Mouse (Mus musculus): ENCODE results near the gene Slc26a11. TPM values are rescaled to one million over a fixed set of nuclear protein-coding genes. Genes with fewer than 3 reads are reported as not detected.

The Slc26a11 gene
- polyA plus RNA-seq, 1 experiment from 2014 or later = 5.9 TPM

- H3K4me2 ChIP-seq = no peak overlapping the region
- no peak overlapping the region for H3K27ac ChIP-seq (replicated peaks)
- 83% methylated on average over 10 of the region's 10 CpGs for WGBS
- H3K36me3 ChIP-seq = no peaks in the 10 kb centered on the region
- no peaks in the 10 kb centered on the region for H3K4me1 ChIP-seq (replicated peaks)
- no peaks in the 10 kb centered on the region for H3K27me3 ChIP-seq
- no peaks in the 10 kb centered on the region for H3K9me3 ChIP-seq
- H3K9ac ChIP-seq = no peak overlapping the region
- no peak overlapping the region for H3K4me3 ChIP-seq
- ATAC-seq (ENCODE audit: low FRiP score, low read depth) = 0 out of 2 replicates have a peak, but pooled peaks have one; percentile 30
Observed at GRCm38 (mm10) chr11:119338271-119339059, 16.9 kb upstream of the Slc26a11 start.

GRCm38 (mm10) chr11:119339179-119339578 is 16.2 kb upstream of the Slc26a11 start:
- H3K27ac ChIP-seq (replicated peaks) = no peak overlapping the region
- peak; percentile 51; the same call in 1 of the 2 replicates for ATAC-seq (ENCODE audit: low FRiP score, low read depth)
- WGBS = 45% methylated on average over 5 of the region's 5 CpGs

GRCm38 (mm10) chr11:119339637-119340036 is 15.7 kb upstream of the Slc26a11 start:
- Histone ChIP-seq H3K36me3 (no peaks in the 10 kb centered on the region), H3K27ac (replicated peaks) (no peak overlapping the region), H3K27me3 (no peaks in the 10 kb centered on the region), H3K4me1 (replicated peaks) (no peaks in the 10 kb centered on the region), H3K9me3 (no peaks in the 10 kb centered on the region), H3K4me3 (no peak overlapping the region), H3K4me2 (no peak overlapping the region), H3K9ac (no peak overlapping the region)
- peak; percentile 45; the same call in 1 of the 2 replicates for ATAC-seq (ENCODE audit: low FRiP score, low read depth)
- WGBS = 7% methylated on average over 5 of the region's 5 CpGs

More at GRCm38 (mm10) chr11:119339179-119339578, 16.2 kb upstream of the Slc26a11 start:
- H3K4me2 ChIP-seq = no peak overlapping the region
- H3K9me3 ChIP-seq = no peaks in the 10 kb centered on the region
- H3K27me3 ChIP-seq = no peaks in the 10 kb centered on the region
- H3K9ac ChIP-seq = no peak overlapping the region
- no peaks in the 10 kb centered on the region for H3K4me1 ChIP-seq (replicated peaks)
- no peaks in the 10 kb centered on the region for H3K36me3 ChIP-seq
- H3K4me3 ChIP-seq = no peak overlapping the region

- Histone ChIP-seq H3K27me3 (no peaks in the 10 kb centered on the region), H3K4me1 (replicated peaks) (no peaks in the 10 kb centered on the region), H3K9ac (no peak overlapping the region), H3K4me2 (no peak overlapping the region), H3K4me3 (no peak overlapping the region), H3K27ac (replicated peaks) (no peak overlapping the region), H3K36me3 (no peaks in the 10 kb centered on the region), H3K9me3 (no peaks in the 10 kb centered on the region)
- ATAC-seq (ENCODE audit: low FRiP score, low read depth) = no peak
- 84% methylated on average over 8 of the region's 8 CpGs for WGBS
Observed at GRCm38 (mm10) chr11:119344178-119344577, 11.2 kb upstream of the Slc26a11 start.

- no peaks in the 10 kb centered on the region for H3K27me3 ChIP-seq
- ATAC-seq (ENCODE audit: low FRiP score, low read depth) = no peak
- no peak overlapping the region for H3K4me3 ChIP-seq
- no peaks in the 10 kb centered on the region for H3K36me3 ChIP-seq
- no peaks in the 10 kb centered on the region for H3K9me3 ChIP-seq
- no peak overlapping the region for H3K4me2 ChIP-seq
- H3K27ac ChIP-seq (replicated peaks) = no peak overlapping the region
- H3K9ac ChIP-seq = no peak overlapping the region
- WGBS = 78% methylated on average over 6 of the region's 6 CpGs
- H3K4me1 ChIP-seq (replicated peaks) = no peaks in the 10 kb centered on the region
Observed at GRCm38 (mm10) chr11:119344865-119345264, 10.5 kb upstream of the Slc26a11 start.

GRCm38 (mm10) chr11:119347125-119347524 is 8.2 kb upstream of the Slc26a11 start:
- WGBS = 87% methylated on average over 4 of the region's 4 CpGs
- no peak for ATAC-seq (ENCODE audit: low FRiP score, low read depth)
- Histone ChIP-seq H3K36me3 (no peaks in the 10 kb centered on the region), H3K4me1 (replicated peaks) (no peaks in the 10 kb centered on the region), H3K9me3 (no peaks in the 10 kb centered on the region), H3K4me3 (no peak overlapping the region), H3K27ac (replicated peaks) (no peak overlapping the region), H3K27me3 (no peaks in the 10 kb centered on the region), H3K9ac (no peak overlapping the region), H3K4me2 (no peak overlapping the region)

- Histone ChIP-seq H3K27ac (replicated peaks) (no peak overlapping the region), H3K27me3 (no peaks in the 10 kb centered on the region), H3K9ac (no peak overlapping the region), H3K4me3 (no peak overlapping the region), H3K4me2 (no peak overlapping the region), H3K36me3 (no peaks in the 10 kb centered on the region), H3K4me1 (replicated peaks) (peaks cover 14% of the 10 kb centered on the region), H3K9me3 (no peaks in the 10 kb centered on the region)
- 82% methylated on average over 7 of the region's 7 CpGs for WGBS
- ATAC-seq (ENCODE audit: low FRiP score, low read depth) = no peak
Observed at GRCm38 (mm10) chr11:119352113-119352512, 3.2 kb upstream of the Slc26a11 start.

GRCm38 (mm10) chr11:119353946-119354345 is 1.4 kb upstream of the Slc26a11 start:
- no peaks in the 10 kb centered on the region for H3K36me3 ChIP-seq
- 82% methylated on average over 4 of the region's 4 CpGs for WGBS
- H3K27ac ChIP-seq (replicated peaks) = no peak overlapping the region
- no peaks in the 10 kb centered on the region for H3K27me3 ChIP-seq
- peaks cover 14% of the 10 kb centered on the region for H3K4me1 ChIP-seq (replicated peaks)
- no peaks in the 10 kb centered on the region for H3K9me3 ChIP-seq
- no peak overlapping the region for H3K4me3 ChIP-seq
- no peak overlapping the region for H3K9ac ChIP-seq
- no peak overlapping the region for H3K4me2 ChIP-seq
- ATAC-seq (ENCODE audit: low FRiP score, low read depth) = no peak

- Histone ChIP-seq H3K4me3 (peak overlapping the region; percentile 81), H3K9me3 (no peaks in the 10 kb centered on the region), H3K9ac (peak overlapping the region; percentile 62), H3K4me2 (peak overlapping the region; percentile 97), H3K36me3 (no peaks in the 10 kb centered on the region), H3K27ac (replicated peaks) (peak overlapping the region; percentile 68), H3K4me1 (replicated peaks) (peaks cover 14% of the 10 kb centered on the region), H3K27me3 (no peaks in the 10 kb centered on the region)
- ATAC-seq (ENCODE audit: low FRiP score, low read depth) = peak; percentile 54
- WGBS = 8% methylated on average over 19 of the region's 23 CpGs
Observed at GRCm38 (mm10) chr11:119354798-119355442, 437 bp upstream of the Slc26a11 start.

GRCm38 (mm10) chr11:119359089-119359488 is 3.7 kb downstream of the Slc26a11 start:
- no peak for ATAC-seq (ENCODE audit: low FRiP score, low read depth)
- 91% methylated on average over 10 of the region's 10 CpGs for whole genome bisulfite sequencing
- no peak overlapping the region for H3K4me3 ChIP-seq
- no peaks in the 10 kb centered on the region for H3K36me3 ChIP-seq
- peaks cover 24% of the 10 kb centered on the region for H3K4me1 ChIP-seq (replicated peaks)
- H3K9ac ChIP-seq = no peak overlapping the region
- no peaks in the 10 kb centered on the region for H3K9me3 ChIP-seq
- H3K27me3 ChIP-seq = no peaks in the 10 kb centered on the region
- H3K4me2 ChIP-seq = no peak overlapping the region
- H3K27ac ChIP-seq (replicated peaks) = no peak overlapping the region

GRCm38 (mm10) chr11:119362769-119363533 is 7.6 kb downstream of the Slc26a11 start:
- ATAC-seq (ENCODE audit: low FRiP score, low read depth) = peak; percentile 71
- peak overlapping the region; percentile 50 for H3K4me2 ChIP-seq
- no peaks in the 10 kb centered on the region for H3K27me3 ChIP-seq
- H3K36me3 ChIP-seq = no peaks in the 10 kb centered on the region
- H3K4me3 ChIP-seq = peak overlapping the region; percentile 26
- H3K9ac ChIP-seq = peak overlapping the region; percentile 39
- WGBS = 27% methylated on average over 11 of the region's 11 CpGs
- H3K4me1 ChIP-seq (replicated peaks) = peaks cover 10% of the 10 kb centered on the region; the same call in 1 of the 2 replicates
- H3K27ac ChIP-seq (replicated peaks) = no peak overlapping the region; the same call in 1 of the 2 replicates
- H3K9me3 ChIP-seq = no peaks in the 10 kb centered on the region

Data from hindbrain, embryonic 15.5 days (tissue).